Mouse (Mus musculus): Measurements from ENCODE around the gene Lrrc4b.

GRCm38 (mm10) chr7:44434089-44434488 is 5.3 kb downstream of the Lrrc4b start:
- TF ChIP-seq CTCF (IDR thresholded peaks at IDR 0.05; ENCODE audit: extremely low read depth, insufficient read depth, insufficient read length, insufficient replicate concordance) = no peak
- no peak for TF ChIP-seq POLR2A (IDR thresholded peaks at IDR 0.05; ENCODE audit: low read depth, low read length)

Data from spleen, adult 2 months (tissue).